Mouse (Mus musculus): ENCODE measurements around the gene Mllt11.

DNA sequence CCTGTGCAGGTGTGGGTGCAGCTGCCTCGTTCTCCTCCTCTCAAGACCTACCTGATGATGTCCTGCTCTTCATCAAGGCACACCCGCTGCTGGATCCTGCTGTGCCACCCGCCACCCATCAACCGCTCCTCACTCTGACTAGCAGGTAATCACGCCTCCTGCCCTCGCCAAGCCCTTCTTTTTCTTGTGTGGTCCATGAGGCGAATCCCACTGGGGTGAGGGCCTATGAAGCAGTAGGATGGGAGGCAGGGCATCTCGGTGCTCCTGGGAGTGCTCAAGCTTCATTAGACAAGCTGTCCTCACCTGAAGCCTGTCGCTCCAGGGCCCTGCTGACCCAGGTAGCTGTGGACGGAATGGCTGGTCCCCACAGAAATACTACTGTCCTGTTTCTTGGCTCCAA is 62.0 kb downstream of the Mllt11 start:
- no peak for TF ChIP-seq POLR2A (IDR thresholded peaks at IDR 0.05; ENCODE audit: borderline replicate concordance, low read depth, low read length)
- TF ChIP-seq CTCF (IDR thresholded peaks at IDR 0.05; ENCODE audit: low read depth, low read length) = no peak
